In genomic region chr17:63498717-63499635, GRCm38 (mm10) we compare ENCODE assay signal across 8 mouse cellular contexts. TPM values are rescaled to one million over a fixed set of nuclear protein-coding genes. Genes with fewer than 3 reads are reported as not detected.
DNase-seq lines count a peak whose midpoint lies in the region; ATAC-seq and TF ChIP-seq lines count a peak whose summit lies in the region.

No protein-coding gene starts in this region.

- H3K9ac ChIP-seq in kidney, embryonic 15.5 days = peak overlapping the region; percentile 98
- H3K9ac ChIP-seq in lung, embryonic 14.5 days = peak overlapping the region; percentile 96

- peak overlapping the region; percentile 74 for H3K4me2 ChIP-seq in kidney, embryonic 15.5 days
- peak overlapping the region; percentile 72 for H3K4me2 ChIP-seq in lung, embryonic 14.5 days

- peak overlapping the region; percentile 98 for H3K27ac ChIP-seq in kidney, embryonic 15.5 days
- peak overlapping the region; percentile 99 for H3K27ac ChIP-seq in lung, embryonic 14.5 days (ENCODE audit: low read depth)
- peak overlapping the region; percentile 66 for H3K27ac ChIP-seq in olfactory bulb, adult 2 months (ENCODE audit: insufficient read depth, low read depth, low read length)

- no peaks in the 10 kb centered on the region for H3K36me3 ChIP-seq in kidney, embryonic 15.5 days
- peaks cover 5% of the 10 kb centered on the region; the same call in 1 of the 2 replicates for H3K36me3 ChIP-seq in lung, embryonic 14.5 days (ENCODE audit: insufficient read depth)

- TF ChIP-seq POLR2A in olfactory bulb, adult 2 months (IDR thresholded peaks at IDR 0.05; ENCODE audit: insufficient read depth, low read depth, low read length) = no peak

- H3K4me3 ChIP-seq in kidney, embryonic 15.5 days (replicated peaks) = peak overlapping the region; percentile 92
- H3K4me3 ChIP-seq in lung, embryonic 14.5 days (ENCODE audit: low read depth, low read length) = peak overlapping the region; percentile 85
- peak overlapping the region; percentile 95 for H3K4me3 ChIP-seq in olfactory bulb, adult 2 months (ENCODE audit: insufficient read depth, low read depth, low read length)

- peak; percentile 63 for ATAC-seq in kidney, embryonic 15.5 days (replicated peaks; ENCODE audit: low FRiP score)
- peak; percentile 60 for ATAC-seq in lung, embryonic 14.5 days (ENCODE audit: insufficient read depth)

- peak; percentile 54 for DNase-seq in 3134 (ENCODE audit: extremely low read depth, insufficient read length, low spot score)
- peak; percentile 34 for DNase-seq in T-cell, adult 2 months (ENCODE audit: low spot score)
- DNase-seq in embryo, embryonic 11 days = peak; percentile 80
- DNase-seq in heart, adult 9 months (ENCODE audit: low spot score in 2 of 2) = peak; percentile 40 to 64
- peak; percentile 80 for DNase-seq in lung, embryonic 14.5 days
- peak; percentile 49 to 54 for DNase-seq in thymus, postnatal 10 days (ENCODE audit: low spot score in 2 of 2)

- peaks cover 42% of the 10 kb centered on the region for H3K4me1 ChIP-seq in kidney, embryonic 15.5 days
- H3K4me1 ChIP-seq in lung, embryonic 14.5 days (ENCODE audit: insufficient read depth) = peaks cover 15% of the 10 kb centered on the region
- peaks cover 8% of the 10 kb centered on the region for H3K4me1 ChIP-seq in olfactory bulb, adult 2 months (ENCODE audit: control insufficient read depth, insufficient read depth, low read length)

- 1% methylated on average over 43 of the region's 90 CpGs for WGBS in kidney, embryonic 15.5 days
- under 1% methylated on average over 60 of the region's 90 CpGs for WGBS in lung, embryonic 14.5 days
- 3% methylated on average over 83 of the region's 90 CpGs for WGBS in olfactory bulb, adult 2 months

- TF ChIP-seq CTCF in lung, embryonic 14.5 days (IDR thresholded peaks at IDR 0.05; ENCODE audit: low read depth) = no peak
- no peak for TF ChIP-seq CTCF in olfactory bulb, adult 2 months (IDR thresholded peaks at IDR 0.05; ENCODE audit: insufficient read depth, low read depth, low read length)

- no peaks in the 10 kb centered on the region for H3K9me3 ChIP-seq in kidney, embryonic 15.5 days (replicated peaks)
- no peaks in the 10 kb centered on the region for H3K9me3 ChIP-seq in lung, embryonic 14.5 days (ENCODE audit: low read depth, low read length)

- H3K27me3 ChIP-seq in kidney, embryonic 15.5 days = no peaks in the 10 kb centered on the region
- no peaks in the 10 kb centered on the region for H3K27me3 ChIP-seq in lung, embryonic 14.5 days (ENCODE audit: insufficient read depth, low read length)

RNA-seq across cellular contexts. Expression of gene Fbxl17, which starts 0.8 kb away (rescaled TPM):
- 5.0 and 5.7 TPM in 2 replicates for polyA plus RNA-seq in kidney, embryonic 15.5 days (2015; fragmentation: Nextera tagmentation; extraction: Ambion mirVana)
- polyA plus RNA-seq in lung, embryonic 14.5 days (2014; fragmentation: Nextera tagmentation; extraction: Ambion mirVana) = 9.0 and 9.2 TPM in 2 replicates
- polyA plus RNA-seq in olfactory bulb, adult 2 months (2012; ENCODE audit: insufficient read depth, insufficient read length, low replicate concordance, missing spikeins) = not detected in 2 replicates

Comparison
In these comparisons a context has a peak if more than half of its experiments do, and no peak if none do; other contexts are left out.
1. Peak in every context shown above with its lines: DNase-seq, ATAC-seq, H3K4me3 ChIP-seq and H3K27ac ChIP-seq.